Mouse (Mus musculus): ENCODE data around the gene Srgap1. TPM values are rescaled to one million over a fixed set of nuclear protein-coding genes. Genes with fewer than 3 reads are reported as not detected.

The Srgap1 gene
- polyA plus RNA-seq, 1 experiment = 16.2 TPM

DNA sequence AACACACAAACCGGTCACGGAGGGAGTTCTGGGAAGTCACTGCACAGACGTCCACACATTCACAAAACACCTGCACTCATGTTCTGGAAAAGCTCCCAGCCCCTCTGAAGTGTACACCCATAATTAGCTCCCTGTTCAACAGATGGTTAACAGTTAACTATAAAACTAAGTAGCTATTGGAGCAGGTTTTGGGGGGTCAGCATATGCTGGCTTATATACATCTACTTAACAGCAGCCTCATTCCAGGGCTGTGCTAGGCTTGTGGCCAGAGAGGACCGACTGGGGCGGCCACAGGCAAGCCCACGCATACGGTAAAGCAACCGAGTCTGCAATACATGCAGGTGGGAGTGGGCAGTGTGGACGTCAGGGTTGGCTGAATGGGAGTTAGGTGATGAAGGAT lies 169.2 kb downstream of the Srgap1 start:
- H3K27ac ChIP-seq (ENCODE audit: insufficient read depth, low read length) = no peak overlapping the region
- no peak for TF ChIP-seq POLR2A (IDR thresholded peaks at IDR 0.05; ENCODE audit: low read depth, low read length)
- TF ChIP-seq CTCF (IDR thresholded peaks at IDR 0.05; ENCODE audit: borderline replicate concordance, insufficient read depth, low read length) = no peak
- H3K4me1 ChIP-seq (ENCODE audit: control insufficient read depth, insufficient read depth, low read length) = peaks cover 2% of the 10 kb centered on the region
- no peak overlapping the region for H3K4me3 ChIP-seq (ENCODE audit: insufficient read depth, low read length)

DNA sequence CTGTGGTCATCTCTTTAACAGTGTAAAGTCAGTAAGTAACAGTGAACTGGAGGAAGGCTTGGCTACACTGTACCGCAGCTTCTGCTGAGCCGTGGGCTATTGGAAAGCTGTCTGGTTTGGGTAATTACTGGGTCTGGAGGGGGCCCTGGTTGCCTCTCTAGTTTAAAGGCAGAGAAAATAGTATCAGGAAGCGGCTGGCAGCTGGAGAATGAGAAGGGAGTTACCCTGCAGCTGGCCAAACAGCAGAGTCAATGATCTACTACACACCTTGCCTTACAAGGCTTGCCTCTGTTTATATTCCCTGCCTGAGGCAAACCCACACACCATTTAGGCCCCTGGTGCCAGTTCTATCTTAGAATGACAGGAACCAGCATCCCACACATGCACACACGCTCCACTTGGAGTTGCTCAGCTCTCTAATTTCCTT lies 174.0 kb downstream of the Srgap1 start:
- no peak for TF ChIP-seq CTCF (IDR thresholded peaks at IDR 0.05; ENCODE audit: borderline replicate concordance, insufficient read depth, low read length)
- no peak for TF ChIP-seq POLR2A (IDR thresholded peaks at IDR 0.05; ENCODE audit: low read depth, low read length)
- H3K4me1 ChIP-seq (ENCODE audit: control insufficient read depth, insufficient read depth, low read length) = no peaks in the 10 kb centered on the region
- H3K4me3 ChIP-seq (ENCODE audit: insufficient read depth, low read length) = no peak overlapping the region
- H3K27ac ChIP-seq (ENCODE audit: insufficient read depth, low read length) = no peak overlapping the region

DNA sequence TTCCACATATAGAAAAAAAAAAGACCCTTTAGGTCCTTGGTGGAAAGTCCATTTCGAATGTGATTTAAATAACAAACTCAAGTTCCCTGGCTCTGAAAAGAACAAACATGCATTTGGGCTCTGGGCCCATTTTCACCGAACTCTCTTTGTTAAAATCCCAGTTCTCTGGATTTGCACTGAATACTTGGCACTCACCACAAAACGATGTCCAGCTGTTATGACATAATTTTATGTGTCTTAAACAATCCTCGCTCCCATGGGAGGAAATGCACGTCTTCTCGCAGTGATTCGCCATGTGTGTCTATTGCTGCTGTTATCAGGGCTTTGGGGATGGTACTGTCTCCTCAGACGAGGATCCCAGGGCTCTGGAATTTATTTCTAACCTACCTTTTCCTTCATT lies 177.2 kb downstream of the Srgap1 start:
- Histone ChIP-seq H3K4me3 (ENCODE audit: insufficient read depth, low read length) (no peak overlapping the region), H3K27ac (ENCODE audit: insufficient read depth, low read length) (no peak overlapping the region), H3K4me1 (ENCODE audit: control insufficient read depth, insufficient read depth, low read length) (0 out of 2 replicates have a peak, but pooled peaks cover 2% of the 10 kb centered on the region)
- no peak for TF ChIP-seq CTCF (IDR thresholded peaks at IDR 0.05; ENCODE audit: borderline replicate concordance, insufficient read depth, low read length)
- no peak for TF ChIP-seq POLR2A (IDR thresholded peaks at IDR 0.05; ENCODE audit: low read depth, low read length)

DNA sequence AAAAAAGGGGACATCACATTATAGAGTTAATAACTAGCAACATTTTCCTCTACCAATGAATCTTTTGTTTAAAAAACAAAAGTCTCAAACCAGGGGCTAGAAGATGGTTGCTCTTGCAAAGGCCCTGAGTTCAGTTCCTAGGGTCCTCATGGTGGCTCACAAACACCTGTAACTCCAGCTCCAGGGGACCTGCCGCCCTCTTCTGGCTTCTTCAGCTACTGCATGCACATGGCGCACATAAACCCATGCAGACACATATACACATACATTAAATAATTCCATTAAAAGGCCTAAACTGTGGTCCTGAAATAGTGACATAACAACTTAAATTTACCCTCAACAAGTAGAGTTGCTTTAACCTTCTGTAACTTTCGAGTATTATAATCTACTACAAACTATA lies 178.9 kb downstream of the Srgap1 start:
- Histone ChIP-seq H3K27ac (ENCODE audit: insufficient read depth, low read length) (no peak overlapping the region), H3K4me1 (ENCODE audit: control insufficient read depth, insufficient read depth, low read length) (0 out of 2 replicates have a peak, but pooled peaks cover 2% of the 10 kb centered on the region), H3K4me3 (ENCODE audit: insufficient read depth, low read length) (no peak overlapping the region)
- no peak for TF ChIP-seq POLR2A (IDR thresholded peaks at IDR 0.05; ENCODE audit: low read depth, low read length)
- TF ChIP-seq CTCF (IDR thresholded peaks at IDR 0.05; ENCODE audit: borderline replicate concordance, insufficient read depth, low read length) = no peak

DNA sequence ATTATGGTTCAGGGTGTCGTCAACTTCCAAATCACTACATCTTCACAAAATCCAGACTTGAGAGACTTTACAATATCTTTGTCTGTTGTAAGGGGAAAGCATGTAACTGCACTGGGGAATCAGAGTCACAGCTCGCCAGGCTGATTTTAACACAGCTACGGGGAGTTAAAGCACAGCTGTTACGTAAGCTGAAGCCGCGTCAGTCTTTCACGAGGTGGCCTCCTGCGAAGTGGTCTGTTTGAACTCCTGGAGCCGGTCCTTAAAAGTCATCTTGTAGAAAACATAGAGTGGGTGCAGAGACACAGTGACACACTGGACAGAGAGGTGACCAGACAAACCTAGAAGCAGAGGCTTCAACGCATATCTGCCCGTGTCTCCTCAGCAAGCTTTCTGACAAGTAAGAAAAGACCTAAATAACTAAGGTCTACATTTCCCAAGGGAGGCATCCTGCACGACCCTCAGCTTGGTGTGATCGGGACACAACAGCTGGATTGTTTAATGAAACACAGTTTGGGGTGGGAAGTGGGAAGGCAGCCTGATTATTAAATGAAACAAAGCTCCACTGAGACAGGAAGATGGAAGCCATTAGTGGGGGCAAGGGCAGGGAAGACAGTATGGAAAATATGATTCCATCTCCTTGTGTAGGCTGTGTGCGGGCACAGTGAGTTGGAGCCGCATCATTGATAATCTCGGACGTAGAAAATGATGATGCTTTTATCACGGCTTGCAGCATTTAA lies 181.4 kb downstream of the Srgap1 start:
- Histone ChIP-seq H3K27ac (ENCODE audit: insufficient read depth, low read length) (no peak overlapping the region), H3K4me3 (ENCODE audit: insufficient read depth, low read length) (no peak overlapping the region), H3K4me1 (ENCODE audit: control insufficient read depth, insufficient read depth, low read length) (0 out of 2 replicates have a peak, but pooled peaks cover 2% of the 10 kb centered on the region)
- TF ChIP-seq POLR2A (IDR thresholded peaks at IDR 0.05; ENCODE audit: low read depth, low read length) (no peak), CTCF (IDR thresholded peaks at IDR 0.05; ENCODE audit: borderline replicate concordance, insufficient read depth, low read length) (no peak)

DNA sequence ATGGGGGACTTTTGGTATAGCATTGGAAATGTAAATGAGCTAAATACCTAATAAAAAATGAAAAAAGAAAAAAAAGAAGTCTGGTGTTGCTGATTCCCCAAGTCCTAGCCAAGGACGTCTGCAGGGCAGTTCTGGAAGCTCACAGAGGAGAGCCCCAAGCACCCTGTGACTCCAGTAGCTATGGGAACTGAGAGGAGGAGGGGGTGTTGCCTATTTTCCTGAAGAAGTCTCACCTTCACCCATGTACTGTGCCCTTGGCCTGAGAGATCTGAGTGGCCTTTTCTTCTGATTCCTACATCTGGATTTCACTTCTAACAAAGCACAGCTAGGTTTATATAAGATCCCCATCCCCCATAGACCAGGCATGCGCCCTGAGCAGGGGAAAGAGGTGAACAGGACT lies 186.2 kb downstream of the Srgap1 start:
- Histone ChIP-seq H3K4me3 (ENCODE audit: insufficient read depth, low read length) (no peak overlapping the region), H3K27ac (ENCODE audit: insufficient read depth, low read length) (no peak overlapping the region), H3K4me1 (ENCODE audit: control insufficient read depth, insufficient read depth, low read length) (0 out of 2 replicates have a peak, but pooled peaks cover 2% of the 10 kb centered on the region)
- no peak for TF ChIP-seq POLR2A (IDR thresholded peaks at IDR 0.05; ENCODE audit: low read depth, low read length)
- TF ChIP-seq CTCF (IDR thresholded peaks at IDR 0.05; ENCODE audit: borderline replicate concordance, insufficient read depth, low read length) = no peak

DNA sequence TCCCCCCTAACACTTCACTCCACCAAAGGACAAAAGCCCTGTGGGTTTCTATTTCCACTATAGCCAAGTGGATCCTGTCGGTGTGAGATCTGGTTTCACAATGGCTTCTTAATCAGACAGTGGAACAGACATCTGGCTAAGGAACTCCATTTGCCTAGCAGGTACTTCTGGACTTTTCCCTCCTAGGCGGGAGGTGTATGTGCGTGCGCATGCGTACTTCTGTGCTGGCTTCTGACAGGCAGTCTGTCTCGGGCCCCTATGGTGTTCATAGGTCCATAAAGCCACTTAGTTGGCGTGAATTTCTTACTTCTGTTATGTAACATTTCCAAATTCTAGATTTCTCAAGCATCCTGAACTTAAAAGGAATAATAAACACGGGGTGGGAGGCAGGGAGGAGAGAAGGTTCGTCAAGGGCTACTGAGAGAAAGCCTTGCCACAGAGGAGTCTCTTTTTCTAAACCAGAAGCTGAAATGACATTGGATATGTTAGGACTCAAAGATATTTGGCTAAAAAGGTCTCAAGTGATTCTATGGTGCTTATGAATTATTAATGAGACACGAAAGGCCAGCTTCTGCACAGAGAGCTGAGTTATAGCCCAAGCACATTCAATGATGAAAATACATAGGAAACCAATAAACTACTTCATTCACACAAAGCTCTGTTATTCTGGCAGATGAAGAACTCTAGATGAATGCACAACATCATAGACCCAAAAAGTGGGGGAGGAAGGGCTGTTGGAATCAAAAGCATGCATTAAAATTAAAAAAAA lies 187.1 kb downstream of the Srgap1 start:
- no peaks in the 10 kb centered on the region for H3K4me1 ChIP-seq (ENCODE audit: control insufficient read depth, insufficient read depth, low read length)
- no peak for TF ChIP-seq POLR2A (IDR thresholded peaks at IDR 0.05; ENCODE audit: low read depth, low read length)
- no peak for TF ChIP-seq CTCF (IDR thresholded peaks at IDR 0.05; ENCODE audit: borderline replicate concordance, insufficient read depth, low read length)
- no peak overlapping the region for H3K4me3 ChIP-seq (ENCODE audit: insufficient read depth, low read length)
- H3K27ac ChIP-seq (ENCODE audit: insufficient read depth, low read length) = peak overlapping the region; percentile 35; the same call in 1 of the 2 replicates

DNA sequence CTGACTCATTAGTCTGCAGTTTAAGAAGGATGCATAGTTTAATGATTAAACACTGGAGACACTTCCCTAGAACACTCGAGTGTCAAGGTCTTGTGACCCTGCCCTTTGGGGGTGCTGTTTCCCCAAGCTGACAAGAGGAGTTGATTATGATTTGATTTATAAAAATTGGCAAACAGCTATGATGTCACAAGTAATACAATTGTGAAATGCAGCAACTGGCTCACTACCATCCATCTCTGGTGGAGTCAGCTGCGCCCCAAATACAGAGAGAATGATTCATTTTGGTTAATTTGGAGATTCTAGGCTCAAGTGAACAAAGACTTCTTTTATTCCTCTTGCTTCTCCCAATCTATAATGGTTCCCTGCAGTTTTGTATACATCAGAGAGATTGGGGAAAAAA lies 188.2 kb downstream of the Srgap1 start:
- Histone ChIP-seq H3K4me3 (ENCODE audit: insufficient read depth, low read length) (no peak overlapping the region), H3K27ac (ENCODE audit: insufficient read depth, low read length) (no peak overlapping the region), H3K4me1 (ENCODE audit: control insufficient read depth, insufficient read depth, low read length) (no peaks in the 10 kb centered on the region)
- TF ChIP-seq CTCF (IDR thresholded peaks at IDR 0.05; ENCODE audit: borderline replicate concordance, insufficient read depth, low read length) = no peak
- TF ChIP-seq POLR2A (IDR thresholded peaks at IDR 0.05; ENCODE audit: low read depth, low read length) = no peak

DNA sequence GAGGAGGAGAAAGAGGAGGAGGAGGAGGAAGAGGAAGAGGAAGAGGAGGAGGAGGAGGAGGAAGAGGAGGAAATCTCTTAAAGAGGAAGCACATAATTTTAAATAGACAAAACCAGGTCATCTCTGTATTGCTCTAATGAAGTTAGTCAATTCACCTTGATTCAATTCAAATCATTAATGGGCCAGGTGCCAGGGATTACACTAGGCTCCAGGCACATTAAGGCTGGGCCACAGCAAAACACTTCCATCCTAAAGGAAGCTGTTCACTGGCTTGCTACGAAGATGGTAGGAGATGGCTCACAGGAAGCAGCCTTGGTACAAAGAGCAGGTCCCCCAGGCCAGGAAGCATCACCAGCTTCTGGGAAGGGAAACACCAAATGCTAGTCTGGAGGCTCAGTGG lies 189.0 kb downstream of the Srgap1 start:
- TF ChIP-seq CTCF (IDR thresholded peaks at IDR 0.05; ENCODE audit: borderline replicate concordance, insufficient read depth, low read length) = no peak
- no peak for TF ChIP-seq POLR2A (IDR thresholded peaks at IDR 0.05; ENCODE audit: low read depth, low read length)
- no peak overlapping the region for H3K27ac ChIP-seq (ENCODE audit: insufficient read depth, low read length)

More for the DNA sequence above, 189.0 kb downstream of the Srgap1 start:
- H3K4me1 ChIP-seq (ENCODE audit: control insufficient read depth, insufficient read depth, low read length) = no peaks in the 10 kb centered on the region
- H3K4me3 ChIP-seq (ENCODE audit: insufficient read depth, low read length) = no peak overlapping the region
